Mouse (Mus musculus) forebrain, postnatal 0 days (tissue): Measurements from ENCODE around the gene Edc3. TPM values are rescaled to one million over a fixed set of nuclear protein-coding genes. Genes with fewer than 3 reads are reported as not detected.
"Not testable (repeated sequence)": the region's sequence is repeated elsewhere in the genome, so short reads cannot be mapped to it uniquely, and the experiment has no call there.

ENCODE experiments used
- ATAC-seq: fragments of 200-750 bp; cut with Nextera tagmentation; 2 replicates; pipeline ENCODE4 v1.8.0; 2017; ENCODE audit warnings: mild to moderate bottlenecking, moderate library complexity
- DNase-seq: peaks from one replicate; pipeline ENCODE4 v3.0.0-alpha.2; 2015
- H3K27ac ChIP-seq: fragments of 300-500 bp; sonication (generic); 2 replicates; pipeline ENCODE4 v1.5.1; 2014; ENCODE audit warnings: low read depth, mild to moderate bottlenecking, antibody characterized with exemption, low read length, moderate library complexity, mixed read lengths
- H3K27me3 ChIP-seq: fragments of 300-500 bp; sonication (generic); 2 replicates; pipeline ENCODE4 v1.6.1; 2014; ENCODE audit warnings: mild to moderate bottlenecking, low read length, mixed read lengths; ENCODE audit not compliant: insufficient read depth
- H3K36me3 ChIP-seq: fragments of 300-500 bp; sonication (generic); 2 replicates; pipeline ENCODE4 v1.6.1; 2014; ENCODE audit warnings: mild to moderate bottlenecking, moderate library complexity; ENCODE audit not compliant: insufficient read depth
- H3K4me1 ChIP-seq: fragments of 300-500 bp; sonication (generic); 2 replicates; pipeline ENCODE4 v1.6.1; 2014; ENCODE audit warnings: antibody characterized with exemption; ENCODE audit not compliant: insufficient read depth
- H3K4me2 ChIP-seq: fragments of 300-500 bp; sonication (generic); 2 replicates; pipeline ENCODE4 v1.6.1; 2014; ENCODE audit warnings: low read depth, mild to moderate bottlenecking, moderate library complexity
- H3K4me3 ChIP-seq: fragments of 300-500 bp; sonication (generic); 2 replicates; pipeline ENCODE4 v1.5.1; 2014; ENCODE audit warnings: low read depth, low read length, mixed read lengths
- H3K9ac ChIP-seq: fragments of 300-500 bp; sonication (generic); 2 replicates; pipeline ENCODE4 v1.6.1; 2014; ENCODE audit warnings: mild to moderate bottlenecking
- H3K9me3 ChIP-seq: fragments of 300-500 bp; sonication (generic); 2 replicates; pipeline ENCODE4 v1.6.1; 2016; ENCODE audit warnings: low read length
- CTCF ChIP-seq: sonication (generic); IDR thresholded peaks from 2 replicates; pipeline ENCODE4 v1.5.1; 2016; ENCODE audit warnings: antibody characterized with exemption, control low read depth, low read depth
- WGBS: fragments of 180-500 bp; shearing (Covaris S2); extraction: QIAGEN DNeasy Blood & Tissue Kit; methylation state at CpG from one replicate; pipeline ENCODE4 v1.1.7; 2014; 5-methylcytosine and 5-hydroxymethylcytosine counted together
- polyA plus RNA-seq: library from polyadenylated mRNA; unstranded; fragments of >200 nt; fragmentation: Nextera tagmentation; extraction: Ambion mirVana; gene quantifications from 2 replicates; pipeline ENCODE4 v1.2.1, GENCODE M21; 2015
- total RNA-seq: library from RNA; depleted of rRNA; stranded (reverse); fragments of >200 nt; gene quantifications from 2 replicates; pipeline ENCODE4 v1.2.3, GENCODE M21; 2014

Gene Edc3
- total and polyA plus RNA-seq, 2 experiments from 2014 or later: 10.2 to 27.8 TPM

DNA sequence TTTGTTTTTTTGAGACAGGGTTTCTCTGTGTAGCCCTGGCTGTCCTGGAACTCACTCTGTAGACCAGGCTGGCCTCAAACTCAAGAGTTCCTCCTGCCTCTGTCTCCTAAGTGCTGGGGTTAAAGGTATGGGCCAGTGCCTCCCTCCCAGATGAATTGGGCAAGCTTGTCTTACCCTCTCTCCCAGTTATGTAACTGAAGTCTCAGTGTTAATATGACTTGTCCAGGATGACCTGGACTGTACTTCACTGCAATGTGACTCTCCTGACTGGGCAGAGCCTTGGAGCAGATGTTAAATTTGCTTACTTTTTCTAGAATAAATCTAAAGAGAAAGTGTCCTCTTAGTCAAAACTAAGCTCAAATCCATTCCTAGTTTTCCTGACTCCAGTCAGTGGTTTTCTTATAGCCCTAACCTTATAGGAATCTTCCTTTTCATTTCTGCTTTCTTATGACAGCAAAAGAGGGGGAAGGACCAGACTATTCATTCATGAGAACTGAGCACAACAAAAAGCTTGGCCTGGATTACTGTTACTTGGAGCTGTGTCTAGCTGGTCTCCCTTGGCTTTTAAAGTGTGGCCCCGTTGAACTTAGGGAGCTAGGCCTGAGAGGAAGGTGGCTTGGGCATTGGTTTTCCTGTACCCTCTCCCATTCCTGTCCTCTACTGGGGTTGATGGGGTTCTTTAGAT, 9.7 kb upstream of the Edc3 start:
- no peak overlapping the region for H3K4me3 ChIP-seq
- H3K9ac ChIP-seq: no peak overlapping the region
- WGBS: 74% methylated on average over 1 of the region's 1 CpGs
- H3K27me3 ChIP-seq: no peaks in the 10 kb centered on the region
- TF ChIP-seq CTCF: no peak
- ATAC-seq (peak; percentile 38; the same call in 1 of the 2 replicates), DNase-seq (peak; percentile 67)
- H3K9me3 ChIP-seq: no peaks in the 10 kb centered on the region
- no peaks in the 10 kb centered on the region for H3K36me3 ChIP-seq
- H3K27ac ChIP-seq: no peak overlapping the region
- H3K4me1 ChIP-seq: 0 out of 2 replicates have a peak, but pooled peaks cover 5% of the 10 kb centered on the region
- H3K4me2 ChIP-seq: no peak overlapping the region

DNA sequence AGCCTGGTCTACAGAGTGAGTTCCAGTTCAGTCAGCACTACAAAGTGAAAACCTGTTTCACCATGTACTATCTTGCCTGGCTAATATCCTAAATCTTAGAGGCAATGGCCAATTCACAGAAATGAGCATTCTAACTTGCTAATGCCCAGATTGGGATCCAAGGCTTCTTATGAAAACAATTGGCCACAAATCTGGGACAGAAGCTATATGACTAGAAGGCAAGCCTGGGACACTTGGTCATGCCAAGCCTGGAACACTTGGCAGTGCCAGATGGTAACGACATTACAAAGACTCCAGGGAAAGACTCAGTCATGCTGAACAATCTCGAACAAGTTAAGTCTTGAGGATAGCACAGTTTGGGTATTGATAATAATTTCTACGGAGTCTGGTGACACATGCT, 1.8 kb upstream of the Edc3 start:
- WGBS: 77% methylated on average over 3 of the region's 3 CpGs
- Histone ChIP-seq H3K9ac (no peak overlapping the region), H3K9me3 (0 out of 2 replicates have a peak, but pooled peaks cover 3% of the 10 kb centered on the region), H3K4me2 (no peak overlapping the region), H3K27ac (no peak overlapping the region), H3K4me1 (peaks cover 11% of the 10 kb centered on the region), H3K4me3 (no peak overlapping the region), H3K27me3 (no peaks in the 10 kb centered on the region), H3K36me3 (no peaks in the 10 kb centered on the region)
- no peak for TF ChIP-seq CTCF
- no peak for ATAC-seq
- DNase-seq: no peak

DNA sequence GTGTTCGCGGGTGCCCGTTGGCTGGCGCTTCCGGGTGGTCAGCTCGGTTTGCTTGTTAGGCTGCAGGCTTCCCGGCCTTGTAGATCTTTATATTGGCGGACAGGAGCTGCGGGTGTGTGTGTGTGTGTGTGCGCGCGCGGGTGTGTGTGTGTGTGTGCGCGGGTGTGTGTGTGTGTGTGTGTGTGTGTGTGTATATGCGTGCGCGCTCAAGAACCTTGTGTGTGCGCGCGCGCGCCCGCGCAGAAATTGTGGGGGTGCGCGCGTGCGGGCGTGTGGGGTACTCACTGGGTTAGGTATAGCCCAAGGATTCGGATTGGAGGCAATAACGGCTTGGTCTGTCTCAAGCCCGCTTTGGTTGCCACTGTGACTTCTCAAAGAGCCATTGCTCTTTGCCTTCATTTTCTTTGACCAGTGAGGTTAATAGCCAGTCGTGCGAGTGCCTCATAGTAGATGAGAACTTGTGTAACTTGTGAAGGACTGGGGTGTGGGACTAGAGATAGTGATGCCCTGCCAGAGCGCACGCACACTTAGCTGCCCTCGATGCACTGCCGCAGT, 457 bp downstream of the Edc3 start:
- peak overlapping the region; percentile 73 for H3K4me3 ChIP-seq
- no peak for TF ChIP-seq CTCF
- H3K9ac ChIP-seq: peak overlapping the region; percentile 93
- H3K9me3 ChIP-seq: 0 out of 2 replicates have a peak, but pooled peaks cover 3% of the 10 kb centered on the region
- peak overlapping the region; percentile 77 for H3K4me2 ChIP-seq
- peaks cover 11% of the 10 kb centered on the region for H3K4me1 ChIP-seq
- peak overlapping the region; percentile 87 for H3K27ac ChIP-seq
- H3K36me3 ChIP-seq: peaks cover 5% of the 10 kb centered on the region
- DNase-seq (peak; percentile 77), ATAC-seq (peak; percentile 82)
- H3K27me3 ChIP-seq: no peaks in the 10 kb centered on the region
- 5% methylated on average over 31 of the region's 39 CpGs for WGBS

DNA sequence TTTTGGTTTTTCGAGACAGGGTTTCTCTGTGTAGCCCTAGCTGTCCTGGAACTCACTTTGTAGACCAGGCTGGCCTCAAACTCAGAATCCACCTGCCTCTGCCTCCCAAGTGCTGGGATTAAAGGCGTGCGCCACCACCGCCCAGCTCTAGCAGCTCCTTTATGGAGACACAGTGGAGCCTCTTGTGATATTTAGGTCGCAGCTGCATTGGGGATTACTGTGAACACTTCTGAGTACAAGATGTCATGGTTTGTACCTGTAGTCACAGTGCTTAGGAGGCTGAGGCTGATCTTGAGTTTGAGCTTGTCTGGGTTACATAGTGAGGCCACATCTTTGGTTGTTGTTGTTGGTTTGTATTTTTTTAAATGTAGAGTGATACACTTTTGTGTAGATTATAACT, 1.9 kb downstream of the Edc3 start:
- 92% methylated on average over 5 of the region's 5 CpGs for WGBS
- not testable (repeated sequence) for ATAC-seq, H3K27ac ChIP-seq, H3K27me3 ChIP-seq, H3K4me3 ChIP-seq, DNase-seq, H3K4me2 ChIP-seq, H3K9ac ChIP-seq, H3K9me3 ChIP-seq
- Histone ChIP-seq H3K36me3 (peaks cover 15% of the 10 kb centered on the region), H3K4me1 (peaks cover 11% of the 10 kb centered on the region)

DNA sequence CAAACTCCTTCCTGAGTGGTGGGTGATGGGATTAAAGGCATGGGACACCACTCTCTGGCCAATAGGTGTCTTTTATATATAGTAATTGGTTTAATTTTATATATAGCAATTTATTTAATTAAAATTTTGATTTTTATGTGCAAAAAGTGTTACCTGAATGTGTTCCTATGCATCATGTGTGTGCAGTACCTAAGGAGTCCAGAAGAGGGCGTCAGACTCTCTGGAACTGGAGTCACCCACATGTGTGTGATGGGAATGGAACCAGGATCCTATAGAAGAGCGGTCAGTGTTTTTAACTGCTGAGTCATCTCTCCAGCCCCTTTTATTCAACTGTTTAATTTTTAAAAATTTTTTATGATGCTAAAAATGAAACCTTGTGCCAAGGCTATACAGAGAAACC, 3.9 kb downstream of the Edc3 start:
- Histone ChIP-seq H3K4me1 (peaks cover 11% of the 10 kb centered on the region), H3K27me3 (no peaks in the 10 kb centered on the region), H3K9me3 (0 out of 2 replicates have a peak, but pooled peaks cover 3% of the 10 kb centered on the region), H3K36me3 (peaks cover 34% of the 10 kb centered on the region), H3K4me3 (no peak overlapping the region), H3K4me2 (no peak overlapping the region), H3K27ac (no peak overlapping the region), H3K9ac (no peak overlapping the region)
- DNase-seq: no peak
- WGBS: 87% methylated on average over 2 of the region's 2 CpGs
- ATAC-seq: no peak
- peak; percentile 43 for TF ChIP-seq CTCF

DNA sequence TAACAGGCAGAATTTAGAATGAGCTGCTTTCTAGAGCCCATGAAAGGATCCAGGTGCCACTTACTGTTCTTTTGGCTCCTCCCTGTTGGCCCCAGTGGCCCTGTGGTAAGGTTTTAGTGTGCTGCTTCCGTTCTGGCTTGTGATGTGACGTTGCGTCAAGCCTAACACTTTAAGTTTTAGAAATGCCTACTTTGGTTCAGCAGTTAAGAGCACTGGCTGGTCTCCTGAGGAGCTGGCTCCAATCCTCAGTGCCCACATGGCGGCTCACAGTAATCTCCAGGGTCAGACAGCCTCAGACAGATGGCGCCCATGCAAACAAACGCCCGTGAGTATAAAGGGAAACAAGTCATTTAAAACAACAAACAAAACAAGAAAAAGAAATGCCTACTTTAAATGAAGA, 10.1 kb downstream of the Edc3 start:
- TF ChIP-seq CTCF: no peak
- Histone ChIP-seq H3K9ac (no peak overlapping the region), H3K9me3 (no peaks in the 10 kb centered on the region), H3K27ac (no peak overlapping the region), H3K4me2 (no peak overlapping the region), H3K27me3 (no peaks in the 10 kb centered on the region), H3K4me3 (no peak overlapping the region), H3K36me3 (peaks cover 38% of the 10 kb centered on the region), H3K4me1 (no peaks in the 10 kb centered on the region)
- no peak for DNase-seq
- ATAC-seq: no peak
- WGBS: 50% methylated on average over 7 of the region's 7 CpGs

DNA sequence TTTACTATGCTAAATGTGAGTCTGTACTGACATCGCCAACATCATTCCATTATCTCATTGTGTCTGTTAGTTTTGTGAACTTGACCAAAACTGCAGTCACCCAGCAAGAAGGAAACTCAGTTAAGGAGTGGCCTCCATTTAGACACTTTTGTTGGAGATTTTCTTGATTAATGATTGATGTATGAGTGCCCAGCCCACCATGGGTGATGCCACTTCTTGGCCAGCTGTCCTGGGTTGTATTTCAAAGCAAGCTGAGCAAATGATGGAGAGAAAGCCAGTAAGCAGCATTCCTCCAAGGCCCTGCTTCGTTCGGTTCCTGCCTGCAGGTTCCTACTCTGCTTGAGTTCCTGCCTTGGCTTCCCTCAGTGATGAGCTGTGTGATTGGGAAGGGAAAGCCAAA, 12.4 kb downstream of the Edc3 start:
- Histone ChIP-seq H3K9ac (no peak overlapping the region), H3K4me3 (no peak overlapping the region), H3K4me2 (no peak overlapping the region), H3K4me1 (no peaks in the 10 kb centered on the region), H3K27me3 (no peaks in the 10 kb centered on the region), H3K36me3 (peaks cover 20% of the 10 kb centered on the region), H3K27ac (no peak overlapping the region), H3K9me3 (no peaks in the 10 kb centered on the region)
- DNase-seq (no peak), ATAC-seq (no peak)
- TF ChIP-seq CTCF: no peak
- WGBS: 92% methylated on average over 3 of the region's 3 CpGs
